Mouse (Mus musculus) adrenal gland, adult 8-10 months (tissue): ENCODE measurements at regions not wholly inside any gene's neighbourhood (a gene's known extent, or its start where the extent isn't known, plus 50 kb on each side); places are given as distances from the start of the nearest gene placed in this dataset.

Source experiments
- DNase-seq: peaks from one replicate; pipeline ENCODE4 v3.0.0; 2022
- microRNA-seq, 2 experiments: library from miRNA; unstranded; fragments of <30 nt; microRNA quantifications; one replicate each; pipeline ENCODE4 v1.2.0; 2022

DNA sequence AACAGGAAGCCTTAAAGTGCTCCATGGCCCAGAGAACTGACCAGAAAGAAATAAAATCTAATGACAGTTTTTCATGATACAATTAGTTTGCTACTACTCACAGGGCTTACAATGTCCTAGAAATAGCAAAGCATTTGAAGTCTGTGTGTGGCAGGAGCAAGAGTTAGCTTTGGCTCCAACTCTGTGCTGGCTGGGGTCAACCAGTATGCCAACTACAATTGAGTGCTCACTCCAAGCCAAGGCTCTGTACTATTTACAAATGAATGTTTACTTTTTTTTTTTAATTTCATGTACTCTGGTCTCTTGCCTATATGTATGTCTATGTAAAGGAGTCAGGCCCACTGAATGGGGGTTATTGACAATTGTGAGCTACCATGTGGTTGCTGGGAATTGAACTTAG lies 75.7 kb upstream of the Jak1 start:
- no peak for DNase-seq

DNA sequence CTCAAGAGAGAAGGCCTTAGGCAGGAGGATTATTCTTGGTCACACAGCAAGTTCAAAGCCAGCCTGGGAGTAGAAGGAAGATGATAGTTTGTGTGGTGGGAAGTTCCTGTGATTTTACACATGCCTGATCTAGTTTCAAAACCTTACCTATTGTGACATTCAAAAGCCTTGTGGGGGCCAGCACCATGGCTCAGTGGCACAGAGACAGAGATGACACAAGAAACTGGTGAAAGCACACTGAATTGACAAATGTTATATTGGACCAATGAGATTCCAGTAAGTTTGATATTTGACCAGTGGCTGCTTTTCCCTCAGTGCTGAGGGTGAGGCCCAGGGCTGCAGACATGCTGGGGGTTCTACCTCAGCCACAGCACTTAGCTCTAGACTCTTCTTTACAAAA lies 73.1 kb upstream of the Jak1 start:
- no peak for DNase-seq

GRCm38 (mm10) chr4:101336811-101337210 lies 71.7 kb upstream of the Jak1 start:
- no peak for DNase-seq

DNA sequence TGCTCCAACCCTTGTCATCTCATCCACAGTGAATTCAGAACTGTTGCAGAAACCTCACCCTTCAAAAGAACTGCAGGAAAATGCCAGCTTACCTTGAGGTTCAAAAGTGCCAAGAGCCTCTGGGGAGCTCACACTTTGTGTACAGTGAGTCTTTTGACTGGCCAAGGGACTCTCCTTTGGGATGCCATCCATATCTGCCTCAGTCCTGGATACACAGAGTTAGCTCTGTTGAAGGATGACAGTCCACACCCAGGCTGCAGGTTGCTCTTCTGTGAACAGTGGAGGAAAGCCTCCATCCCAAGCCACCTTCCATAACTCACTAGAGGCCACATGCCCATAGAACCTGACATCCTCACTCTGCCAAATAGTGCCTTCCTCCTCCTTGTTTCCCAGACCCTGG lies 71.3 kb upstream of the Jak1 start:
- DNase-seq: no peak

DNA sequence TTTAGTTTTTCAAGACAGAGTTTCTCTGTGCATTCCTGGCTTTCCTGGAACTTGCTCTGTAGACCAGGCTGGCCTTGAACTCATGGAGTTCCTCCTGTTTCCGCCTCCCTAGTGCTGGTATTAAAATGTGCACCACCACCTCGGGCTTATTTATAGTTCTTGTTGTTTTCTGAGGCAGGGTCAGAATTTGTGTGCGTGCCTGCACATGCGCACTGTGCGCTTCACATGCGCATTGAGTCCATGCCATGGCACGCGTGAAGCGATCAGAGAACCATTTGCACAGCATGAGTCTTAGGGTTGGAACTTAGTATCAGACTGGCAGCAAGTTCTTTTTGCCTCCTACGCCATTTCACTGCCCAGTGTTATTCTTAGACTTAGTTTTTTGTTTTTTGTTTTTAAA lies 68.8 kb upstream of the Jak1 start:
- DNase-seq: no peak

- DNase-seq: no peak
These were observed 68.0 kb upstream of the Jak1 start for GRCm38 (mm10) chr4:101333036-101333435.

DNA sequence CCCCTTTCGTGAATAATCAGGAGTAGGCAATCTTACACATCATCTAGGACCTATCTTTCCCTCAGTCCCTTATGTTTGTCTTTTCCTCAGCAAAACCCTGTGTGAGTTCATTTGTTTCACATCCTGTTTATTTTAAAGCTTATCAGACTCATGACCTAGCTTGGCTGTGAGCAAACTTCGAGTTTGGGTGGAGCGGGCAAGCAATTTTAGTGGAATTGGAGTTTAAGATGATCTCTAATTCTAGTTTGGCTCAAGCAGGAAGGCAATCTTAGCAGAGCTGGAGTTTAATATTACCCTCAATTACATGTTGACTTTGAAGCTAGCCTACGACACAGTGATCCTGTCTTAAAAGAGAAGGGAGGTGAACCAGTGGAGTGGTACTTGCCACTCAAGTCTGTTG lies 66.1 kb upstream of the Jak1 start:
- no peak for DNase-seq

DNA sequence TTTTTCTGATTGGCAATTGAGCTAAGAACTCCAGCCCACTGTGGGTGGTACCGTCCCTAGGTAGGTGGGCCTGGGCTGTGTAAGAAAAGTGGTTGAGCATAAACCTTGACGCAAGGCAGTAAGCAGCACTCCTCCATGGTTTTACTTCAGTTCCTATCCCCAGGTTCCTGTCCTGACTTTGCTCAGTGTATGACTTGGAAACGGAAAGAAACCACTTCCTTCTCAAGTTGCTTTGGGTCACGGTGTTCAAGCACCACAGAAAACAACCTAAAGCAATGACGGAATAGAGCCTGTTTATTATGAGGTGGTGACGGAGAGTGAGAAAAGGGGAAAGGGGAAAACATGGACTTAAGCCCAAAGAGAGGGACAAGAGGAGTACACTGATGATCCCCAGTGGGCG lies 64.0 kb upstream of the Jak1 start:
- DNase-seq: no peak

GRCm38 (mm10) chr4:101326067-101326466 lies 61.0 kb upstream of the Jak1 start:
- DNase-seq: no peak

DNA sequence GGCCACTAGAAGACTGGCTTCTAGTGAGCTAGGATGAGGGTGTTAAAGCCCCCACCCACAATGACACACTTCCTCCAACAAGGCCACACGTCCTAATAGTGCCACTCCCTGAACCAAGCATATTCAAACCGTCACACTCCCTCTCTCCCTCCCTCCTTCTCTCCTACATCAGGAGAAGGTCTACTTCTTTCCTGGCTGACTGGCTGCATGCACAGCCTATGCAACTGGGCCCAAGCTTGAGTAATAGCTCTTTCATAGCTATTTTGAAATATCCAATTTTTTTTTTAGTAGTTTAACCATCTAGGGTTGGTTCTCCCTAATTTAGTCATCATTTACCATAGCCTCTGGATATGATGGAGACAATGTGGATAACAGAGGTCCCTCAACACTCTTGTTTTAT lies 56.6 kb upstream of the Jak1 start:
- DNase-seq: no peak

DNA sequence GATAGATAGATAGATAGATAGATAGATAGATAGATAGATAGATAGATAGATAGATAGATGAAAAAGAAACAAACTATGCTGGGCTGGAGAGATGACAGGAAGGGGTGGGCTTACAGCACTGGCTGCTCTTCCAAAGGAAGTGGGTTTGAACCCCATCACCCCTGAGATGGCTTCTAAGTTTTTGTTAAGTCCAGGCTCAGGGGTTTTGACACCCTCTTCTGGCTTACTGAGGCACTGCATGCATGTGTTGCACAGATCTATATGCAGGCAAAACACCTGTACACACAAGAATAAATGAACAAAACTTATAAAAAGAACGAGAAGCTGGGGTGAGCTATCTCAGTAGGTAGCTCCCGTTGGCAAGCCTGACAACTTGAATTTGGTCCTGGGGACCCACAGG lies 55.5 kb upstream of the Jak1 start:
- no peak for DNase-seq

DNA sequence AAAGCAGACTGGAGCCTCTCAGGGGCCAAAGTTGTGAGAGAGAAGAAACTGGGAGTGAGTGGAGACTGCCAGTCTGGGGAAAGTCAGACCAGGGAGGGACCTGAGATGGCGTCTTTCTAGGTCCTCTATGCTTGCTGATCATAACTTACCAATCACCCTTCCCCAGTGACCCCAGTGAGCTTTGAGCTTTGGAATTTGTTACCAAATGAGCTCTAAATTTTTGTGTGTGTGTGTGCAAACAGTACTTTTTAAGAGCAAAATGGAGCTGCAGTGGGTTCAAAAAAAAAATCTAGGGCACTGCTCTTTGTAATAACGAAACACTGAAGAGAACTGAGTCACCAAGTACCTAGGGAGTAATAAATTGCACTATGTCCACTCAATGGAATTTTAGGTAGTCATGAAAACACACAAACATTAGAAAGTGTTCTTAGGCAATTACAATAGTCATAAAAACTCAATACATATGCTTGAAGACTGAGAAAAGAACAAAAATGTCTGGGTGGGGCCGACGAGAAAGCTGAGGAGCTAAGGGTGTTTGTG lies 54.7 kb upstream of the Jak1 start:
- no peak for DNase-seq

- no peak for DNase-seq
These were observed 53.8 kb upstream of the Jak1 start for GRCm38 (mm10) chr4:101318836-101319235.

DNA sequence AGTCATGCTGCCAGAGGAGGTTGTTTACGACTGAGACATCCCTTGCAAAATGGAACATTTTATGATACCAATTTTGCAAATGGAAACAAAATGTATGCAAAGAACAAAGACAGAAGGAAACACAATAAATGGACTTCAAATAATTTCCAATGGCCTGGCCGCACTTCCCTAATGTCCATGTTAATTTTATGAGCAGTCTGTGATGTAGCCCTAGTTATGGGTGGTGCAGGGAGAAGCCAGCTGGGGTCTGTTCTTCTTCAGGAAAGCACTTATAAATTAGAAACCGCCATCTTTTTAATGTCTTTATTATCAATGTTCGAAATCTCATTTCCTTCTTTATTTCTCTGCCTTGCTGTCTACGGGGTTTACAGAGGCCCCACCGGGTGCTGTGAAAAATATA lies 51.0 kb upstream of the Jak1 start:
- DNase-seq: no peak

Small RNA genes lying in the stretch of these regions (microRNA-seq; reads per million reads assigned to microRNA genes)
- gene Mir101a: 267 to 413 reads per million in 2 experiments
